Mouse (Mus musculus) kidney, embryonic 14.5 days (tissue): Measurements from ENCODE around the gene Cdk19. TPM values are rescaled to one million over a fixed set of nuclear protein-coding genes. Genes with fewer than 3 reads are reported as not detected.

ENCODE experiments used
- ATAC-seq: fragments of 200-750 bp; cut with Nextera tagmentation; 2 replicates; pipeline ENCODE4 v1.8.0; 2017; ENCODE audit warnings: moderate number of reproducible peaks, mild to moderate bottlenecking, moderate TSS enrichment, moderate library complexity; ENCODE audit not compliant: low FRiP score, low TSS enrichment
- H3K27ac ChIP-seq: fragments of 300-500 bp; sonication (generic); 2 replicates; pipeline ENCODE4 v1.5.1; 2014; ENCODE audit warnings: low read depth, mild to moderate bottlenecking, low read length, moderate library complexity, mixed read lengths
- H3K27me3 ChIP-seq: fragments of 300-500 bp; sonication (generic); 2 replicates; pipeline ENCODE4 v1.6.1; 2014; ENCODE audit warnings: mild to moderate bottlenecking, low read length; ENCODE audit not compliant: control insufficient read depth, insufficient read depth
- H3K36me3 ChIP-seq: fragments of 300-500 bp; sonication (generic); 2 replicates; pipeline ENCODE4 v1.6.1; 2014; ENCODE audit warnings: low read length, mixed read lengths; ENCODE audit not compliant: control insufficient read depth, insufficient read depth
- H3K4me1 ChIP-seq: fragments of 300-500 bp; sonication (generic); 2 replicates; pipeline ENCODE4 v1.6.1; 2014; ENCODE audit warnings: low read length, mixed read lengths; ENCODE audit not compliant: control insufficient read depth, insufficient read depth
- H3K4me2 ChIP-seq: fragments of 300-500 bp; sonication (generic); replicated peaks from 2 replicates; pipeline ENCODE4 v1.6.1; 2014; ENCODE audit warnings: low read depth, mild to moderate bottlenecking, low read length
- H3K4me3 ChIP-seq: fragments of 300-500 bp; sonication (generic); 2 replicates; pipeline ENCODE4 v1.5.1; 2014; ENCODE audit warnings: mild to moderate bottlenecking, low read length
- H3K9ac ChIP-seq: fragments of 300-500 bp; sonication (generic); 2 replicates; pipeline ENCODE4 v1.6.1; 2014; ENCODE audit warnings: low read depth, mild to moderate bottlenecking, low read length, moderate library complexity
- H3K9me3 ChIP-seq: fragments of 300-500 bp; sonication (generic); 2 replicates; pipeline ENCODE4 v1.6.1; 2016; ENCODE audit warnings: low read length; ENCODE audit not compliant: control insufficient read depth
- WGBS: fragments of 180-500 bp; shearing (Covaris S2); extraction: QIAGEN DNeasy Blood & Tissue Kit; methylation state at CpG from one replicate; pipeline ENCODE4 v1.1.7; 2014; 5-methylcytosine and 5-hydroxymethylcytosine counted together
- polyA plus RNA-seq: library from polyadenylated mRNA; unstranded; fragments of >200 nt; fragmentation: Nextera tagmentation; extraction: Ambion mirVana; gene quantifications from 2 replicates; pipeline ENCODE4 v1.2.1, GENCODE M21; 2014

Cdk19 gene
- polyA plus RNA-seq, 1 experiment from 2014 or later, result 10.8 TPM

DNA sequence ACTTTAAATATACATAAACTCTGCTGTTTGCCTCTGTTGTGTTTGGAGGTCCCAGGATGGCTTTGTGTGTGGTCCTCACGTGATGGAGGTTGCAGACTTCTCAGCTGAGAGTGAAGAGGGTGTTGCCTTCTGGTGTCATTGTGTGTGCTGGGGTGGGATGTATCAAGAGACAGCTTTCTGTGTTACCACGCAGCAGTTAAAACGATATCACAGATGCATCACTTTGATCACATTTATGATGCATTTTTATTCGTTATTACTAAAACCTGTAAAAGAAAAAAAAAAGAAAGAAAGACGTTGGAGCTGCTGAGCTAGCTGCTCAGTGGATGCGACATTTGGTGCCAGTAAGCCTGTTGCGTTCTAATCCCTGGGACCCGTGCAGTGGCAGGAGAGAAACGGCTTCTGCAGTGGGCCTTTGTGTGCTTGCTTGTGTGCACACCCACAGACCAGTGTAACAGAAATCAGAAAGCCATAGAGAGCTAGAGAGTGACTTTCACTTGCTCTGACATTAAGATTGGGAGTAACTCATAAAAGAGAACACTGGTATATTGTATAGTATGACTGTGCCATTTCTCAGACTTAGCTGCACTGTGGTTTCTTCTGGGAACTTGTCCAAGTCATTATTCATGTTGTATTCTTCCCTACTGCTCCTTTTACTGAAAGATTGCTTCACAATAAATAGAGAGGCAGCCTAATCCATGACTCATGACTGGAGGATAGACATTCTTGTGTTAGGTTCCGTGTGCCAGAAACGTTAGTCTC is 32.7 kb downstream of the Cdk19 start:
- Histone ChIP-seq H3K4me1 (no peaks in the 10 kb centered on the region), H3K27me3 (no peaks in the 10 kb centered on the region), H3K4me2 (no peak overlapping the region), H3K4me3 (no peak overlapping the region), H3K9ac (no peak overlapping the region), H3K9me3 (no peaks in the 10 kb centered on the region), H3K27ac (no peak overlapping the region; the same call in 1 of the 2 replicates), H3K36me3 (no peaks in the 10 kb centered on the region)
- 57% methylated on average over 11 of the region's 11 CpGs for WGBS
- ATAC-seq, result no peak

DNA sequence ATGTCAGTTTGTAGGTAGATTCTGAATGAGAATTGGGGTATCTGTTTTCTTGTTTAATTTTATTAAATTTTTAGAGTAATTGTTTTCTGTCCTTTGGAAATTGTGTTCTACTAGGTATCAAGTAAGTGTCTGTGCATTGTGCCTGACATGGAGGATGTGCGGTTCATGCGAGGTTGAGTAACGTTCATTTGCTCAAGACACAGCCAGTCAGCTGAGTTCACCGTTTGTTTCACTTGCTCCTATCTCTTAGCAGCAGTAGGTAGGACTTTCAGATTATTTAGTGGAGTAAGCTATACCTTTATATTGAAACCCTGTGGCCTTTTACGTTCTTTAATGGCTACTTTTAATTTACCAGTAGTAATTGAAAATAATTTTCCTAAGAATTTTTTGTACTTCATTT is 34.4 kb downstream of the Cdk19 start:
- ATAC-seq, result no peak
- H3K4me3 ChIP-seq, result no peak overlapping the region
- H3K4me2 ChIP-seq, result no peak overlapping the region
- WGBS, result 95% methylated on average over 5 of the region's 5 CpGs
- H3K9ac ChIP-seq, result no peak overlapping the region
- no peak overlapping the region for H3K27ac ChIP-seq
- H3K27me3 ChIP-seq, result no peaks in the 10 kb centered on the region
- no peaks in the 10 kb centered on the region for H3K4me1 ChIP-seq
- no peaks in the 10 kb centered on the region for H3K36me3 ChIP-seq
- no peaks in the 10 kb centered on the region for H3K9me3 ChIP-seq

DNA sequence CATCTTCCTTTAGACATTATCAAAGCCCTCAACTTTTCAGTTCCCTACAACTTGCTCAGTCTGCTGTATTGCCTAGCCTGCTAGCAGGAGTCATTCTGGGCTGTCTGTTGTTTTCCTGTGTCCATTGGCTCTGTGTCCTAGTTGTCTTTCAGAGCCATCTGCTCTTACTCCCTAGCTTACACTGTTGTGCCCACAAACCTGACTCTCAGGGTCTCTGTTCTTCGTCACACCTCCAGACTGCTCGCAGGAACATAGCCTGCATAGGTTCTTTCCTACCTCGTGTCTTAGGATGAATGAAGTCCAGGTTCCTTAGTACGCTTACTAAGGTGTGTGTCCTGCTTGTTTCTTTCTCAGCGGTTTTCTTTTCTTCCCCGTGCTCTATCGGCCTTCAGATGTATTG is 35.5 kb downstream of the Cdk19 start:
- no peaks in the 10 kb centered on the region for H3K9me3 ChIP-seq
- H3K4me1 ChIP-seq, result no peaks in the 10 kb centered on the region
- H3K27me3 ChIP-seq, result no peaks in the 10 kb centered on the region
- no peaks in the 10 kb centered on the region for H3K36me3 ChIP-seq
- no peak overlapping the region for H3K27ac ChIP-seq
- 89% methylated on average over 7 of the region's 7 CpGs for WGBS
- H3K9ac ChIP-seq, result no peak overlapping the region
- no peak for ATAC-seq
- H3K4me3 ChIP-seq, result no peak overlapping the region
- H3K4me2 ChIP-seq, result no peak overlapping the region

DNA sequence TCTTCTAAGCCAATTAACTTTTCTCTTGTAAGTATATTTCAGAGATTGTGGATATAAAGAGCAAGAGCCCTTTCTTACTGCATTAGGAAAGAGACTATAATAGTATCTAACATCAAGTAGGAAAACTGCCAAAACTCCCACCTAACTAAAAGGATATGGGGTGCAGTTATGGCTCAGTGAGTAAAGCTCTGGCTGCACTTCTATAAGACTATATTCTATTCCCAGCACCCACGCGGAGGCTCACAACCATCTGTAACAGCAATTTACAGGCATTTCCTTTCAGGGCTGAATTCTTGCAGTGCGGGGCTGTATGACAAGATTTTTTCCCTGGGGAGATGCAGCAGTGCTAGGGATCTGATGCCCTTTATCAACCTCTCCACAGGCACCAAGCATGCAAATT is 36.9 kb downstream of the Cdk19 start:
- Histone ChIP-seq H3K27ac (no peak overlapping the region), H3K4me2 (no peak overlapping the region), H3K9ac (no peak overlapping the region), H3K27me3 (no peaks in the 10 kb centered on the region), H3K4me3 (no peak overlapping the region), H3K4me1 (no peaks in the 10 kb centered on the region), H3K36me3 (no peaks in the 10 kb centered on the region), H3K9me3 (no peaks in the 10 kb centered on the region)
- no peak for ATAC-seq
- 84% methylated on average over 3 of the region's 3 CpGs for WGBS

DNA sequence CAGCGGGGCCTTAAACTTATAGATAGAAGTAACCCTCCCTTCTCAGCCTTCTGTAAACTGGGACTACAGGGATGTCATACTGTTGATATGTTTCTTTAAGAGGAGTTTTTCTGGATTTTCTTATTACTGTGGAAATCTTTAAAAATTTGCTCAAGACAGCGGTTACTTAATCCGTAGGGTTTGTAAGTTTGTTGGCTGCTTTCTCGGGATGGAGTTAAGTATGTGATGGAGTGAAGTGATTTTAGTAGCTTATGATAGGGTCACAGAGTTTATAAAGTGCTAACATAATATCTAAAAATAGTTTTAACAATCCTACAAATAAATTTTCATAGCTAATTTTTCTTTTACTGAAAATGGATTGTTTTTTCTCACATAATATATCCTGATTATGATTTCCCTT is 38.9 kb downstream of the Cdk19 start:
- H3K9ac ChIP-seq, result no peak overlapping the region
- no peak overlapping the region for H3K4me2 ChIP-seq
- H3K4me3 ChIP-seq, result no peak overlapping the region
- H3K27me3 ChIP-seq, result no peaks in the 10 kb centered on the region
- no peaks in the 10 kb centered on the region for H3K9me3 ChIP-seq
- H3K27ac ChIP-seq, result no peak overlapping the region
- H3K4me1 ChIP-seq, result no peaks in the 10 kb centered on the region
- WGBS, result 94% methylated on average over 4 of the region's 4 CpGs
- no peaks in the 10 kb centered on the region for H3K36me3 ChIP-seq
- ATAC-seq, result no peak

DNA sequence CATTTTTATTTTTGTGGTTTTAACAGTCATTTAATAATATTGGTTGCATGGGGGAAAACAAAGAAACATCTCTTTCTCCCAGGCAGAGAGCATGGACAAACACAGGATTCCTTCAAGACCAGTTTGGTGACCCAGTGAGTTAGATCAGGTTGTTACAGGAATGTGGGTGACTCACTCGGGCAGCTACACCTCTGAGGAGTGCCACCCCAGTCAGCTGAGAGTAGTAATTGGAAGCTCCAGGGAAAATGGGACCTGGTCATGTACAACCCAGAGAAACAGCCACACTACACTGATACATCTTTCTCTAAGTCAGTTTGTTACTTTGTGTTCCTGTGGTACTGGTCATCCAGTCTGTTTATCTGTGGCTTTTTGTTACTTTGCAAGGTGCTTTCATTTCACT is 40.3 kb downstream of the Cdk19 start:
- H3K27ac ChIP-seq, result no peak overlapping the region
- H3K27me3 ChIP-seq, result no peaks in the 10 kb centered on the region
- H3K4me3 ChIP-seq, result no peak overlapping the region
- H3K4me1 ChIP-seq, result no peaks in the 10 kb centered on the region
- ATAC-seq, result no peak
- H3K36me3 ChIP-seq, result no peaks in the 10 kb centered on the region
- WGBS, result 47% methylated on average over 1 of the region's 1 CpGs
- H3K9ac ChIP-seq, result no peak overlapping the region
- no peak overlapping the region for H3K4me2 ChIP-seq
- H3K9me3 ChIP-seq, result no peaks in the 10 kb centered on the region

DNA sequence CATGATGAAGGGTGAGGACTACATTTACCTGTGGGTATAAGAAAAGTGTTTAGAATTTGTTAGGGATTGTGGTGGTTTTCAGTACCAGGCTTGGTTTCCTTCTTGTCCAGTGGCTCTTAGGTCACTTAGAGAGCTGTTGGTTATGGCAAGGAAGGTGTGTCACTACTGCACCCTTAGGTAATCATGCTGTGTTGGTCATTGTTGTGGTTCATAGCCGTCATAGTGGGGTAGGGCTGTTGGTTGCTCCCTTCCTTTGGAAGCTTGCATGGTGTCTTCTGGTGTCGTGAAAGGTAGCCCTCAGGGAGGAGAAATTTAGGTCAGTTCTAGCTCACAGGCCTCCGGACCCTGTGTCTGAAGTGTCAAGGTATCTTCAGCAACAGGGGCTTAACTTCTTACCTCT is 46.0 kb downstream of the Cdk19 start:
- WGBS, result 82% methylated on average over 3 of the region's 3 CpGs
- ATAC-seq, result no peak

DNA sequence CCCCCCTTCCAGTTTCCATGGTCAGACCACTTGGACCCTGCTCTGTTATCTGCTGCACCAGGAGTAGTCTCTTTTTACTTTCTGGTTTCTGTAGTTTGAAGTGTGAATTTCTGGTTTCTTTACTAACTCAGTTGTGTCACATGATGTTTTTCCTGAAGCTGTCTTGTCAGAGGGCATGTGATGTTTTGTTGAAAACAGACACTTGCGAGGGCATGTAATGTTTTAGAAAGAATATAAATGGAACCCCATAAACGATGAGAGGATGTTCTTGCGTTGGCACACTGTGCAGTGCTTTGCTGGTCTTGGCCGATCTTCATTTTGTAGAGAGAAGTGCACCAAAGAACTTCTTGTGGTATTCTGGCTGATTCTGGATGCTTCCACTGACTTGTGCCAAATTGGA is 46.8 kb downstream of the Cdk19 start:
- Histone ChIP-seq H3K4me3 (no peak overlapping the region), H3K36me3 (no peaks in the 10 kb centered on the region), H3K9ac (no peak overlapping the region), H3K9me3 (no peaks in the 10 kb centered on the region), H3K27me3 (no peaks in the 10 kb centered on the region), H3K4me2 (no peak overlapping the region), H3K27ac (no peak overlapping the region), H3K4me1 (no peaks in the 10 kb centered on the region)
- whole genome bisulfite sequencing, result 88% methylated on average over 4 of the region's 4 CpGs
- ATAC-seq, result no peak

More for the DNA sequence above, 46.0 kb downstream of the Cdk19 start:
- no peaks in the 10 kb centered on the region for H3K36me3 ChIP-seq
- no peak overlapping the region for H3K27ac ChIP-seq
- H3K4me1 ChIP-seq, result no peaks in the 10 kb centered on the region
- H3K9ac ChIP-seq, result no peak overlapping the region
- H3K4me3 ChIP-seq, result no peak overlapping the region
- H3K4me2 ChIP-seq, result no peak overlapping the region
- H3K27me3 ChIP-seq, result no peaks in the 10 kb centered on the region
- H3K9me3 ChIP-seq, result no peaks in the 10 kb centered on the region

DNA sequence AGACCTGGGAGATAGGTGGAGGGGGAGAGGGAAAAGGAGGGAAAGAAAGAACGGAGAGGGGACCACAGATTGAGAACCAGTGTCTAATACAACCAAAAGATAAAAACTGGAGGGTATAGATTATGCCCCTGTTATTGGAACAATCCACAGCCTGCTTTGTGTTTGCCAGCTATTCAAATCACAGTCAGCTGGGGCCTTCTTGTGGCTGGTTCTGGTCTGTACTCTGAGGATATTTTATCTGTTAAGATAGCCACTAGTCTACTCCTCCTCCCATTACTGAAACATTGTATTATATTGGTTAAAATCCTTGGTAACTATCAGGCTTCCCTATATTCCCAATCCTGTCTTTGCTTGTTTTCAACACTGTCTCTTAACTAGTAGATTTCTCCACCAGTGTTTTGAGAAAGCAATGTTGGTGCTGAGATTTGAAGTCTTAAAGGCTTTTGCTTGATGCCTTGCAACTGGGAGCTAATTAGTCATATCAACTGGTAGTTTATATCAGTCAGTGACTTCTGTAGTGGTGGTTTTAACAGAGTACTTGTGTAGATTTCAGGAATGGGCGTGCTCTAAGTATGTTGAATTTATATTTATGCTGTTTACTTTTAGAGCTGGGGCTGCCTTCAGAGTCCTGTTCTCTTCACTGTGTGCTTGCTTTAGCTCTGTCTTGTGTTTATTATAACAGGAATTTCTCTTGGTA is 54.2 kb downstream of the Cdk19 start:
- WGBS, result 84% methylated on average over 2 of the region's 2 CpGs
- Histone ChIP-seq H3K27me3 (no peaks in the 10 kb centered on the region), H3K27ac (no peak overlapping the region), H3K4me1 (no peaks in the 10 kb centered on the region), H3K4me3 (no peak overlapping the region), H3K9me3 (no peaks in the 10 kb centered on the region), H3K9ac (no peak overlapping the region), H3K4me2 (no peak overlapping the region), H3K36me3 (no peaks in the 10 kb centered on the region; the same call in 1 of the 2 replicates)
- ATAC-seq, result no peak
